Mouse (Mus musculus) limb, embryonic 13.5 days (tissue): Measurements from ENCODE around the gene Haus4. TPM values are rescaled to one million over a fixed set of nuclear protein-coding genes. Genes with fewer than 3 reads are reported as not detected.
A peak's percentile ranks its signal among the peaks of the same experiment; 100 is the strongest.

ENCODE experiments used
- ATAC-seq: fragments of 200-750 bp; cut with Nextera tagmentation; 2 replicates; pipeline ENCODE4 v1.8.0; 2017; ENCODE audit warnings: low read depth, moderate number of reproducible peaks, moderate TSS enrichment; ENCODE audit not compliant: low FRiP score
- H3K27ac ChIP-seq: fragments of 300-500 bp; sonication (generic); 2 replicates; pipeline ENCODE4 v1.5.1; 2015; ENCODE audit warnings: inconsistent platforms, mild to moderate bottlenecking, moderate library complexity
- H3K27me3 ChIP-seq: fragments of 300-500 bp; sonication (generic); 2 replicates; pipeline ENCODE4 v1.6.1; 2015; ENCODE audit warnings: mild to moderate bottlenecking, inconsistent platforms
- H3K36me3 ChIP-seq: fragments of 300-500 bp; sonication (generic); 2 replicates; pipeline ENCODE4 v1.6.1; 2015; ENCODE audit warnings: inconsistent platforms, mild to moderate bottlenecking, moderate library complexity
- H3K4me1 ChIP-seq: fragments of 300-500 bp; sonication (generic); 2 replicates; pipeline ENCODE4 v1.6.1; 2015; ENCODE audit warnings: inconsistent platforms
- H3K4me2 ChIP-seq: fragments of 300-500 bp; sonication (generic); replicated peaks from 2 replicates; pipeline ENCODE4 v1.6.1; 2015; ENCODE audit warnings: inconsistent platforms, mild to moderate bottlenecking, moderate library complexity
- H3K4me3 ChIP-seq: fragments of 300-500 bp; sonication (generic); 2 replicates; pipeline ENCODE4 v1.5.1; 2015; ENCODE audit warnings: moderate library complexity, mild to moderate bottlenecking, inconsistent platforms
- H3K9ac ChIP-seq: fragments of 300-500 bp; sonication (generic); 2 replicates; pipeline ENCODE4 v1.6.1; 2015; ENCODE audit warnings: mild to moderate bottlenecking, inconsistent platforms
- H3K9me3 ChIP-seq: fragments of 300-500 bp; sonication (generic); 2 replicates; pipeline ENCODE4 v1.6.1; 2016; ENCODE audit warnings: inconsistent platforms
- WGBS: fragments of 180-500 bp; shearing (Covaris S2); methylation state at CpG from one replicate; pipeline ENCODE4 v1.1.7; 2015; 5-methylcytosine and 5-hydroxymethylcytosine counted together
- polyA plus RNA-seq: library from polyadenylated mRNA; unstranded; fragments of >200 nt; fragmentation: Nextera tagmentation; extraction: Ambion mirVana; gene quantifications from 2 replicates; pipeline ENCODE4 v1.2.1, GENCODE M21; 2015

Gene Haus4
- 51.0 and 52.3 TPM in 2 replicates for polyA plus RNA-seq

- Histone ChIP-seq H3K4me3 (peak within 1 kb of the TSS; percentile 64), H3K4me1 (peaks cover 10% of the 10 kb centered on the region; the same call in 1 of the 2 replicates), H3K27ac (peak within 1 kb of the TSS; percentile 90), H3K9me3 (no peaks in the 10 kb centered on the region), H3K9ac (peak within 1 kb of the TSS; percentile 83), H3K27me3 (no peaks in the 10 kb centered on the region), H3K4me2 (peak within 1 kb of the TSS; percentile 92), H3K36me3 (peaks cover 28% of the 10 kb centered on the region)
- ATAC-seq, result peak; percentile 95
- WGBS, result under 1% methylated on average over 76 of the region's 76 CpGs
Measured at GRCm38 (mm10) chr14:54553975-54554769, at the start of gene Haus4. Gene Haus4, minus strand, starts transcription at chr14:54554616.

- Histone ChIP-seq H3K4me2 (peak overlapping the region; percentile 57), H3K9ac (no peak overlapping the region), H3K36me3 (peaks cover 12% of the 10 kb centered on the region), H3K4me3 (peak overlapping the region; percentile 65), H3K27me3 (no peaks in the 10 kb centered on the region), H3K27ac (peak overlapping the region; percentile 65), H3K9me3 (no peaks in the 10 kb centered on the region), H3K4me1 (peaks cover 17% of the 10 kb centered on the region)
- WGBS, result 83% methylated on average over 8 of the region's 8 CpGs
- no peak for ATAC-seq
Measured at GRCm38 (mm10) chr14:54603686-54604085, 49.3 kb upstream of the Haus4 start.

GRCm38 (mm10) chr14:54603038-54603654, 48.7 kb upstream of the Haus4 start:
- Histone ChIP-seq H3K27me3 (no peaks in the 10 kb centered on the region), H3K36me3 (peaks cover 13% of the 10 kb centered on the region), H3K27ac (peak overlapping the region; percentile 94), H3K4me3 (peak overlapping the region; percentile 65), H3K4me2 (peak overlapping the region; percentile 57), H3K9ac (peak overlapping the region; percentile 83), H3K4me1 (peaks cover 17% of the 10 kb centered on the region), H3K9me3 (no peaks in the 10 kb centered on the region)
- WGBS, result under 1% methylated on average over 46 of the region's 46 CpGs
- ATAC-seq, result peak; percentile 99

GRCm38 (mm10) chr14:54602613-54603012, 48.2 kb upstream of the Haus4 start:
- H3K4me3 ChIP-seq, result peak overlapping the region; percentile 65
- peak overlapping the region; percentile 83 for H3K9ac ChIP-seq
- peak overlapping the region; percentile 57 for H3K4me2 ChIP-seq
- no peaks in the 10 kb centered on the region for H3K9me3 ChIP-seq
- peaks cover 17% of the 10 kb centered on the region for H3K4me1 ChIP-seq
- peak overlapping the region; percentile 94 for H3K27ac ChIP-seq
- 38% methylated on average over 4 of the region's 4 CpGs for WGBS
- ATAC-seq, result no peak
- no peaks in the 10 kb centered on the region for H3K27me3 ChIP-seq
- H3K36me3 ChIP-seq, result peaks cover 13% of the 10 kb centered on the region

- H3K4me2 ChIP-seq, result no peak overlapping the region
- no peak overlapping the region for H3K9ac ChIP-seq
- H3K27ac ChIP-seq, result no peak overlapping the region
- ATAC-seq, result no peak
- H3K4me3 ChIP-seq, result no peak overlapping the region
- WGBS, result 66% methylated on average over 2 of the region's 2 CpGs
- peaks cover 18% of the 10 kb centered on the region for H3K36me3 ChIP-seq
- no peaks in the 10 kb centered on the region for H3K27me3 ChIP-seq
- no peaks in the 10 kb centered on the region for H3K9me3 ChIP-seq
- H3K4me1 ChIP-seq, result peaks cover 17% of the 10 kb centered on the region
Measured at GRCm38 (mm10) chr14:54601601-54602000, 47.2 kb upstream of the Haus4 start.

GRCm38 (mm10) chr14:54597084-54597483, 42.7 kb upstream of the Haus4 start:
- 74% methylated on average over 7 of the region's 7 CpGs for WGBS
- Histone ChIP-seq H3K4me2 (no peak overlapping the region), H3K4me1 (peaks cover 10% of the 10 kb centered on the region), H3K4me3 (no peak overlapping the region), H3K9me3 (no peaks in the 10 kb centered on the region), H3K9ac (no peak overlapping the region), H3K27ac (no peak overlapping the region), H3K36me3 (peaks cover 38% of the 10 kb centered on the region), H3K27me3 (no peaks in the 10 kb centered on the region)
- ATAC-seq, result no peak

GRCm38 (mm10) chr14:54594631-54595414, 40.4 kb upstream of the Haus4 start:
- H3K9ac ChIP-seq, result no peak overlapping the region
- H3K27me3 ChIP-seq, result no peaks in the 10 kb centered on the region
- H3K4me3 ChIP-seq, result no peak overlapping the region
- 70% methylated on average over 28 of the region's 28 CpGs for WGBS
- no peak for ATAC-seq
- H3K9me3 ChIP-seq, result no peaks in the 10 kb centered on the region
- peaks cover 49% of the 10 kb centered on the region for H3K36me3 ChIP-seq
- no peak overlapping the region; the same call in 1 of the 2 replicates for H3K4me2 ChIP-seq
- H3K27ac ChIP-seq, result no peak overlapping the region
- H3K4me1 ChIP-seq, result peaks cover 10% of the 10 kb centered on the region

- no peak overlapping the region for H3K9ac ChIP-seq
- 95% methylated on average over 3 of the region's 3 CpGs for WGBS
- peaks cover 41% of the 10 kb centered on the region for H3K36me3 ChIP-seq
- no peaks in the 10 kb centered on the region for H3K27me3 ChIP-seq
- no peak overlapping the region for H3K4me2 ChIP-seq
- H3K27ac ChIP-seq, result no peak overlapping the region
- H3K4me3 ChIP-seq, result no peak overlapping the region
- H3K4me1 ChIP-seq, result peaks cover 10% of the 10 kb centered on the region
- no peaks in the 10 kb centered on the region for H3K9me3 ChIP-seq
- no peak for ATAC-seq
Measured at GRCm38 (mm10) chr14:54594055-54594454, 39.6 kb upstream of the Haus4 start.

GRCm38 (mm10) chr14:54592319-54592934, 38.0 kb upstream of the Haus4 start:
- Histone ChIP-seq H3K9me3 (no peaks in the 10 kb centered on the region), H3K4me3 (no peak overlapping the region), H3K36me3 (peaks cover 37% of the 10 kb centered on the region), H3K27ac (no peak overlapping the region; the same call in 1 of the 2 replicates), H3K4me1 (peaks cover 10% of the 10 kb centered on the region), H3K4me2 (no peak overlapping the region), H3K27me3 (no peaks in the 10 kb centered on the region), H3K9ac (peak overlapping the region; percentile 36; the same call in 1 of the 2 replicates)
- no peak for ATAC-seq
- 54% methylated on average over 10 of the region's 10 CpGs for WGBS

- no peak overlapping the region for H3K9ac ChIP-seq
- no peaks in the 10 kb centered on the region for H3K9me3 ChIP-seq
- H3K36me3 ChIP-seq, result peaks cover 36% of the 10 kb centered on the region
- no peak overlapping the region for H3K4me2 ChIP-seq
- WGBS, result 89% methylated on average over 16 of the region's 16 CpGs
- no peaks in the 10 kb centered on the region for H3K27me3 ChIP-seq
- peaks cover 10% of the 10 kb centered on the region for H3K4me1 ChIP-seq
- H3K27ac ChIP-seq, result no peak overlapping the region
- H3K4me3 ChIP-seq, result no peak overlapping the region
- ATAC-seq, result no peak
Measured at GRCm38 (mm10) chr14:54591056-54591455, 36.6 kb upstream of the Haus4 start.

- ATAC-seq, result peak; percentile 28; the same call in 1 of the 2 replicates
- 50% methylated on average over 7 of the region's 7 CpGs for WGBS
- H3K9ac ChIP-seq, result no peak overlapping the region
Measured at GRCm38 (mm10) chr14:54583681-54584338, 29.4 kb upstream of the Haus4 start.

More at GRCm38 (mm10) chr14:54583681-54584338, 29.4 kb upstream of the Haus4 start:
- H3K27ac ChIP-seq, result no peak overlapping the region
- peaks cover 30% of the 10 kb centered on the region for H3K36me3 ChIP-seq
- H3K4me1 ChIP-seq, result 0 out of 2 replicates have a peak, but pooled peaks cover under 1% of the 10 kb centered on the region
- no peak overlapping the region for H3K4me2 ChIP-seq
- no peak overlapping the region for H3K4me3 ChIP-seq
- H3K9me3 ChIP-seq, result no peaks in the 10 kb centered on the region
- H3K27me3 ChIP-seq, result no peaks in the 10 kb centered on the region
